Mouse (Mus musculus): ENCODE measurements around the gene Slc27a5.

- no peak for TF ChIP-seq CTCF (IDR thresholded peaks at IDR 0.05; ENCODE audit: insufficient read depth, low read length)
- TF ChIP-seq POLR2A (IDR thresholded peaks at IDR 0.05; ENCODE audit: borderline replicate concordance, extremely low read depth, low read depth, low read length) = no peak
Observed at GRCm38 (mm10) chr7:12997230-12997629, 762 bp downstream of the Slc27a5 start.

Measured in lung, adult 2 months (tissue).